In the genomic region with DNA sequence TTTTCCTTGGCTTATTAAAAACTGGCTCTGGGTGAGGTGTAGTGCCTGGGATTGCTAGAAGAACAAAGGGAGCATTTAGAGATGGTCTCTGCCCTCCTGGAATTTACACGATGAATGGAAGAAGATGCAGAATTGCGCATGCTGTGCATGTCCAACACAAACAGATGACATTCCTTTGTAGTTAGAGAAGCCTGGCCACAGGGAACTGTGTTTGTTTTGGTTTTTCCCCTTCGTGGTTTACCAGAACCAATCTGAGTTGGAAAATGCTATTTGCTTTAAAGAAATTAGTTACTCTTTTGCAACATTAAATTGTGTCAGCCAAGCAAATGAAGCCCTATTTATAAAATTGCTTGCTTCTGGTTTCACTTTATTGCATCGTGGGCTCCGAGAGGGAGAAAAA, we compare ENCODE assay signal across 8 mouse cellular contexts. TPM values are rescaled to one million over a fixed set of nuclear protein-coding genes. Genes with fewer than 3 reads are reported as not detected.
A peak's percentile ranks its signal among the peaks of the same experiment; 100 is the strongest.
DNase-seq lines count a peak whose midpoint lies in the region; ATAC-seq lines count a peak whose summit lies in the region.

TSS of gene Cp (plus strand) at position 170 of the 400 bp plus-strand sequence.

- H3K9ac ChIP-seq in heart, embryonic 15.5 days: no peak within 1 kb of the TSS
- no peak within 1 kb of the TSS for H3K9ac ChIP-seq in midbrain, embryonic 13.5 days (replicated peaks)

- H3K4me1 ChIP-seq in heart, embryonic 15.5 days (replicated peaks): peaks cover 34% of the 10 kb centered on the region
- H3K4me1 ChIP-seq in midbrain, embryonic 13.5 days (replicated peaks): peaks cover 10% of the 10 kb centered on the region; the same call in 1 of the 2 replicates
- 0 out of 2 replicates have a peak, but pooled peaks cover 3% of the 10 kb centered on the region for H3K4me1 ChIP-seq in limb, embryonic 10.5 days

- no peaks in the 10 kb centered on the region for H3K9me3 ChIP-seq in heart, embryonic 15.5 days (replicated peaks)
- H3K9me3 ChIP-seq in midbrain, embryonic 13.5 days: no peaks in the 10 kb centered on the region
- no peaks in the 10 kb centered on the region for H3K9me3 ChIP-seq in limb, embryonic 10.5 days (replicated peaks)

- intact Hi-C loops in left cerebral cortex, postnatal 14 days (cut with DNase I): no loop called here

- no peak for ATAC-seq in heart, embryonic 15.5 days (replicated peaks; ENCODE audit: insufficient number of reproducible peaks, insufficient read depth, low FRiP score, low read depth)
- ATAC-seq in midbrain, embryonic 13.5 days: 0 out of 2 replicates have a peak, but pooled peaks have one; percentile 40
- ATAC-seq in frontal cortex, adult (ENCODE audit: low TSS enrichment): no peak

- no peak for DNase-seq in left cerebral cortex, adult 8-10 months (ENCODE audit: low spot score in 2 of 2)
- no peak for DNase-seq in left cerebral cortex, postnatal 14 days (ENCODE audit: low spot score in 2 of 2)
- DNase-seq in adrenal gland, postnatal 25 days: no peak
- no peak for DNase-seq in gastrocnemius, postnatal 10 days
- no peak for DNase-seq in limb, embryonic 10.5 days (ENCODE audit: low spot score)

- peak within 1 kb of the TSS; percentile 49 for H3K27ac ChIP-seq in heart, embryonic 15.5 days
- no peak within 1 kb of the TSS for H3K27ac ChIP-seq in midbrain, embryonic 13.5 days
- no peak within 1 kb of the TSS for H3K27ac ChIP-seq in limb, embryonic 10.5 days

- peak within 1 kb of the TSS; percentile 37; the same call in 1 of the 2 replicates for H3K4me2 ChIP-seq in heart, embryonic 15.5 days
- no peak within 1 kb of the TSS for H3K4me2 ChIP-seq in midbrain, embryonic 13.5 days (replicated peaks)

- H3K27me3 ChIP-seq in heart, embryonic 15.5 days: no peaks in the 10 kb centered on the region
- no peaks in the 10 kb centered on the region for H3K27me3 ChIP-seq in midbrain, embryonic 13.5 days
- H3K27me3 ChIP-seq in limb, embryonic 10.5 days (ENCODE audit: low read depth, poor library complexity, severe bottlenecking): no peaks in the 10 kb centered on the region

- no peaks in the 10 kb centered on the region for H3K36me3 ChIP-seq in heart, embryonic 15.5 days
- H3K36me3 ChIP-seq in midbrain, embryonic 13.5 days: no peaks in the 10 kb centered on the region
- H3K36me3 ChIP-seq in limb, embryonic 10.5 days: no peaks in the 10 kb centered on the region

- H3K4me3 ChIP-seq in heart, embryonic 15.5 days: no peak within 1 kb of the TSS
- no peak within 1 kb of the TSS for H3K4me3 ChIP-seq in midbrain, embryonic 13.5 days (replicated peaks)
- H3K4me3 ChIP-seq in limb, embryonic 10.5 days: no peak within 1 kb of the TSS

- 48% methylated on average over 5 of the region's 5 CpGs for WGBS in heart, embryonic 15.5 days
- WGBS in midbrain, embryonic 13.5 days: 30% methylated on average over 5 of the region's 5 CpGs
- 77% methylated on average over 5 of the region's 5 CpGs for WGBS in limb, embryonic 10.5 days

RNA-seq across cellular contexts. Expression of gene Cp, which starts in this region (rescaled TPM):
- total RNA-seq in left cerebral cortex, adult 8-10 months (2022): 10 to 100 TPM; 10.2 to 14.0 (median 11.4) TPM
- 10 to 100 TPM in 1 of 2 experiments, 1 to 10 TPM in 1; 8.2 to 10.1 TPM for total RNA-seq in left cerebral cortex, postnatal 14 days (2021)
- 26.5 and 34.0 TPM in 2 replicates for total RNA-seq in adrenal gland, postnatal 25 days (2021)
- polyA plus RNA-seq in heart, embryonic 15.5 days (2015; fragmentation: Nextera tagmentation; extraction: Ambion mirVana): 1.6 and 1.8 TPM in 2 replicates
- 6.2 and 8.9 TPM in 2 replicates for polyA plus RNA-seq in midbrain, embryonic 13.5 days (2015; fragmentation: Nextera tagmentation; extraction: Ambion mirVana)
- 10 to 100 TPM in 1 of 2 experiments, 1 to 10 TPM in 1; 6.3 to 11.4 TPM for total RNA-seq in gastrocnemius, postnatal 10 days (2021)
- 0.13 TPM in 1 of 2 replicates, not detected in the other for polyA plus RNA-seq in limb, embryonic 10.5 days (2016; fragmentation: Nextera tagmentation; extraction: Ambion mirVana)
